In genomic region chr8:94678582-94678981, GRCm38 (mm10) we compare ENCODE assay signal across 9 mouse cellular contexts. TPM values are rescaled to one million over a fixed set of nuclear protein-coding genes. Genes with fewer than 3 reads are reported as not detected.
DNase-seq lines count a peak whose midpoint lies in the region; ATAC-seq lines count a peak whose summit lies in the region.
"Had no signal": no experiment of that assay in that cellular context is flagged by ENCODE, and none has a peak within 500 bp of the region (broad histone marks: within the 10 kb centered on the region; RNA-seq: fewer than 3 reads in every experiment).

No protein-coding gene starts in this region.

- no peak overlapping the region for H3K9ac ChIP-seq in hindbrain, embryonic 16.5 days (ENCODE audit: low read depth, low read length)

- WGBS in hindbrain, embryonic 16.5 days, result 49% methylated on average over 9 of the region's 9 CpGs

- H3K4me3 ChIP-seq in hindbrain, embryonic 16.5 days (ENCODE audit: low read length), result no peak overlapping the region

- no peaks in the 10 kb centered on the region for H3K27me3 ChIP-seq in hindbrain, embryonic 16.5 days (replicated peaks; ENCODE audit: control insufficient read depth, insufficient read depth, low read length)
- H3K27me3 ChIP-seq: CH12.LX had no signal

- DNase-seq in heart, adult 18-20 months, result peak; percentile 33 to 35
- no peak for DNase-seq in heart, postnatal 25 days (ENCODE audit: low spot score)
- DNase-seq in Muller cell, postnatal 12 days (ENCODE audit: inconsistent ontology term), result peak; percentile 83
- peak; percentile 78 for DNase-seq in lung, postnatal 10 days
- DNase-seq in B cell, adult 2 months, result no peak
- no peak for DNase-seq in natural killer cell, adult 2 months (ENCODE audit: low spot score in 2 of 2)
- DNase-seq in cerebellum, postnatal 10 days, result no peak

- H3K4me2 ChIP-seq in hindbrain, embryonic 16.5 days (ENCODE audit: low read length), result no peak overlapping the region

- peak overlapping the region; percentile 69 for H3K27ac ChIP-seq in hindbrain, embryonic 16.5 days (ENCODE audit: low read depth, low read length)

- H3K4me1 ChIP-seq in hindbrain, embryonic 16.5 days (ENCODE audit: control insufficient read depth, insufficient read depth, low read depth, low read length), result no peaks in the 10 kb centered on the region

- intact Hi-C loops in heart, postnatal 25 days (cut with DNase I), result no loop called here

- no peaks in the 10 kb centered on the region for H3K9me3 ChIP-seq in hindbrain, embryonic 16.5 days (ENCODE audit: control insufficient read depth, low read length)

- peak; percentile 26; the same call in 1 of the 2 replicates for ATAC-seq in hindbrain, embryonic 16.5 days

- H3K36me3 ChIP-seq in hindbrain, embryonic 16.5 days (ENCODE audit: control insufficient read depth, insufficient read depth, low read length), result peaks cover 9% of the 10 kb centered on the region

RNA-seq across cellular contexts. Expression of gene Arl2bp, which starts 12.2 kb away (rescaled TPM):
- total RNA-seq in heart, adult 18-20 months (2021), result 10 to 100 TPM; 91.1 to 97.5 TPM
- 10 to 100 TPM; 82.3 to 84.2 TPM for total RNA-seq in heart, postnatal 25 days (2021)
- 179 and 191 TPM in 2 replicates for polyA plus RNA-seq in hindbrain, embryonic 16.5 days (2015; fragmentation: Nextera tagmentation; extraction: Ambion mirVana)

RNA-seq across cellular contexts. Expression of gene Pllp, which starts 17.5 kb away (rescaled TPM):
- under 1 TPM; 0.69 to 0.87 TPM for total RNA-seq in heart, adult 18-20 months (2021)
- total RNA-seq in heart, postnatal 25 days (2021), result under 1 TPM in 1 of 2 experiments, not detected in 1; 0.39 TPM
- polyA plus RNA-seq in hindbrain, embryonic 16.5 days (2015; fragmentation: Nextera tagmentation; extraction: Ambion mirVana), result 3.5 and 8.1 TPM in 2 replicates

Comparison
In these comparisons a context has a peak if more than half of its experiments do, and no peak if none do; other contexts are left out.
1. DNase-seq: peak in heart, adult 18-20 months (2 of 2), Muller cell, postnatal 12 days (single experiment) and lung, postnatal 10 days (single experiment); none in heart, postnatal 25 days (single experiment), B cell, adult 2 months (0 of 2), natural killer cell, adult 2 months (0 of 2) and cerebellum, postnatal 10 days (0 of 2).